Mouse (Mus musculus): Measurements from ENCODE around the gene Vstm2l.

The Vstm2l gene

DNA sequence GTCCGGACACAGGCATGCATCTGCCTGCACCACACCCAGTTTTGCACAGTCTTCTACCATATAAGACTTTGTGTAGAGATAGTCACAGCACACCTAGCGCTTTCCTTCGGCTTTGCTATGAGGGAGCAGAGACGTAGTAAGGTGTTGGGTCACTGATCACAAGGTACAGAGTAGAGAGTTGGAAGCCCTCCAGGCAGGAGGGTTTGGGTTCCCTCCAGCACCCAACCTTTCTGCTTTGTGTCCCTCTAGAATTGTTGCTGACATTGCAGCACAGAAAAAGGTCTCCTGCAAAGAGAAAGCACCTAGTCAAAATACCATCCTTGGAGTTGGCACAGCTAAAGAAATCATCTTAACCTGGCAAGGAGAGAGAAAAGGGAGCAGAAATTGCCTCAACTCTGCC, 78.0 kb downstream of the Vstm2l start:
- no peak for DNase-seq (ENCODE audit: low spot score)
